In genomic region chr5:63970281-63970732, GRCm38 (mm10) we compare ENCODE assay signal across 9 mouse cellular contexts. TPM values are rescaled to one million over a fixed set of nuclear protein-coding genes. Genes with fewer than 3 reads are reported as not detected.
A peak's percentile ranks its signal among the peaks of the same experiment; 100 is the strongest.
DNase-seq lines count a peak whose midpoint lies in the region; ATAC-seq lines count a peak whose summit lies in the region.
"Had no signal": no experiment of that assay in that cellular context is flagged by ENCODE, and none has a peak within 500 bp of the region (broad histone marks: within the 10 kb centered on the region; RNA-seq: fewer than 3 reads in every experiment).

No protein-coding gene starts in this region.

- H3K4me1 ChIP-seq in kidney, embryonic 15.5 days, result peaks cover 54% of the 10 kb centered on the region
- H3K4me1 ChIP-seq in forebrain, embryonic 14.5 days (ENCODE audit: control insufficient read depth, insufficient read depth, low read length), result peaks cover 10% of the 10 kb centered on the region; the same call in 1 of the 2 replicates

- peak overlapping the region; percentile 68; the same call in 1 of the 2 replicates for H3K4me2 ChIP-seq in kidney, embryonic 15.5 days
- 0 out of 2 replicates have a peak overlapping the region, but pooled peaks have one; percentile 1 for H3K4me2 ChIP-seq in forebrain, embryonic 14.5 days (ENCODE audit: low read length)

- no peaks in the 10 kb centered on the region for H3K36me3 ChIP-seq in kidney, embryonic 15.5 days
- no peaks in the 10 kb centered on the region for H3K36me3 ChIP-seq in forebrain, embryonic 14.5 days (ENCODE audit: control insufficient read depth, insufficient read depth, low read length)

- H3K9me3 ChIP-seq in kidney, embryonic 15.5 days (replicated peaks), result no peaks in the 10 kb centered on the region
- H3K9me3 ChIP-seq in forebrain, embryonic 14.5 days (replicated peaks; ENCODE audit: control insufficient read depth, low read length), result no peaks in the 10 kb centered on the region

- no peak overlapping the region for H3K4me3 ChIP-seq in kidney, embryonic 15.5 days (replicated peaks)
- no peak overlapping the region for H3K4me3 ChIP-seq in forebrain, embryonic 14.5 days (ENCODE audit: low read depth, low read length)

- DNase-seq in kidney, postnatal 4 days, result no peak
- DNase-seq in Muller cell, postnatal 12 days (ENCODE audit: inconsistent ontology term), result peak; percentile 51
- DNase-seq in forebrain, embryonic 14.5 days (ENCODE audit: low spot score), result peak; percentile 49
- DNase-seq in lung, postnatal 4 days, result peak; percentile 18 to 41
- DNase-seq in thymus, postnatal 14 days, result no peak
- no peak for DNase-seq in gastrocnemius, postnatal 36 days
- no peak for DNase-seq in c-Kit-positive CD71-positive TER-119-positive erythroid progenitor cells, embryonic 14.5 days (ENCODE audit: low spot score)
- DNase-seq: gastrocnemius, postnatal 14 days had no signal

- H3K27me3 ChIP-seq in kidney, embryonic 15.5 days, result no peaks in the 10 kb centered on the region
- H3K27me3 ChIP-seq in forebrain, embryonic 14.5 days (replicated peaks; ENCODE audit: control insufficient read depth, insufficient read depth, low read length), result no peaks in the 10 kb centered on the region

- H3K9ac ChIP-seq in kidney, embryonic 15.5 days, result no peak overlapping the region
- H3K9ac ChIP-seq in forebrain, embryonic 14.5 days (ENCODE audit: low read length), result no peak overlapping the region

- intact Hi-C loops in gastrocnemius, postnatal 36 days (cut with DNase I), result no loop called here

- peak overlapping the region; percentile 86 for H3K27ac ChIP-seq in kidney, embryonic 15.5 days
- peak overlapping the region; percentile 27; the same call in 1 of the 2 replicates for H3K27ac ChIP-seq in forebrain, embryonic 14.5 days (ENCODE audit: low read depth, low read length)

- no peak for ATAC-seq in kidney, embryonic 15.5 days (replicated peaks; ENCODE audit: low FRiP score)
- ATAC-seq in forebrain, embryonic 14.5 days, result no peak

- WGBS in kidney, embryonic 15.5 days, result 10% methylated on average over 7 of the region's 7 CpGs
- WGBS in forebrain, embryonic 14.5 days, result 3% methylated on average over 7 of the region's 7 CpGs

RNA-seq across cellular contexts. Expression of gene Rell1, which starts 1.6 kb away (rescaled TPM):
- polyA plus RNA-seq in kidney, embryonic 15.5 days (2015; fragmentation: Nextera tagmentation; extraction: Ambion mirVana), result 24.0 and 25.5 TPM in 2 replicates
- 9.3 and 10.2 TPM in 2 replicates for polyA plus RNA-seq in forebrain, embryonic 14.5 days (2014; fragmentation: Nextera tagmentation; extraction: Ambion mirVana)
- 10 to 100 TPM in 1 of 2 experiments, 1 to 10 TPM in 1; 9.7 to 10.2 TPM for total RNA-seq in gastrocnemius, postnatal 36 days (2021)

Comparison
In these comparisons a context has a peak if more than half of its experiments do, and no peak if none do; other contexts are left out.
1. DNase-seq: peak in Muller cell, postnatal 12 days (single experiment), forebrain, embryonic 14.5 days (single experiment) and lung, postnatal 4 days (2 of 2); none in kidney, postnatal 4 days (0 of 2), thymus, postnatal 14 days (single experiment), gastrocnemius, postnatal 36 days (0 of 2) and c-Kit-positive CD71-positive TER-119-positive erythroid progenitor cells, embryonic 14.5 days (single experiment).